8 mouse cellular contexts compared by ENCODE assay signal in the genomic region with DNA sequence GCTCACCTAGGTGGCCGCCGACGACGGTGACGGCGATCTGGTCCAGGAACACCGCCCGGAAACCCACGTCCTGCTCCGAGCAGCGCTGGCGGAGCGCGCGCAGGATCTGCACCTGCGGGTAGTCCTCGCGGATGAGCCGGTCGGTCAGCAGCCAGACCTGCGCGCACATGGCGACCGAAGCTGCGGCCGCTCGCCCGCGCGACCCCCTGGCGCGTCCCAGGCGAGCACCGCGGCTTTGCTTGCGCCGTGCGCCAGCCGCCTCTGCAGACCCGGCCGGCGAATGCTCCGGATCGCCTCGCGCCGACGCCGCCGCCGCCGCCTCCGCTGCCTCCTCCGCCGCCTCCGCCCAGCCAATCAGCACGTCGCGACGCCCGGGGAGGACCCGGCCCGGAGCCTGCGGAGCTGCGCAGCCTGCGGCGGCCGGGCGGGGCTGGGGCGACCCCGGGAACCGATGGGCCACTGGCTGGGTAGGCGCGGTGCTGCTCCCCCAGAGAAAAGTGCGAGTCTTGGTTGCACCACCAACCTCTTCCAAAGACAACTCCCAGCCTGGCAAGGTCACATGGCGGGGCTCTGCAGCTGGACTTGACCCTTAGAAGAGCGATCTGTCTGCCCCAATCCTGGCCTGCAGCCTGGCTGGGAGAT. TPM values are rescaled to one million over a fixed set of nuclear protein-coding genes. Genes with fewer than 3 reads are reported as not detected.
DNase-seq lines count a peak whose midpoint lies in the region; ATAC-seq and TF ChIP-seq lines count a peak whose summit lies in the region.

A gene (minus strand): TSS at position 338 of the 642 bp plus-strand sequence.

- peaks cover 4 to 11% of the 10 kb centered on the region in 2 experiments; a peak in 3 of 4 replicates for H3K4me1 ChIP-seq in CH12.LX (ENCODE audit: control insufficient read depth in 1 of 2, insufficient read depth in 2 of 2)
- H3K4me1 ChIP-seq in forebrain, embryonic 16.5 days (replicated peaks; ENCODE audit: control insufficient read depth, insufficient read depth, low read length): peaks cover 16% of the 10 kb centered on the region
- no peaks in the 10 kb centered on the region for H3K4me1 ChIP-seq in liver, embryonic 15.5 days (replicated peaks)
- peaks cover 35% of the 10 kb centered on the region for H3K4me1 ChIP-seq in neural tube, embryonic 13.5 days (replicated peaks)
- peaks cover 3% of the 10 kb centered on the region; the same call in 1 of the 2 replicates for H3K4me1 ChIP-seq in testis, adult 2 months (ENCODE audit: control insufficient read depth, insufficient read depth, low read length)

- no peaks in the 10 kb centered on the region for H3K79me2 ChIP-seq in CH12.LX (replicated peaks; ENCODE audit: control insufficient read depth, extremely low read depth, insufficient read depth, poor library complexity, severe bottlenecking)

- dilution Hi-C loops in CH12.LX (cut with MboI; ENCODE audit: extremely low pct_ligation_motif_present, extremely low pct_unique_long_range_greater_than_20kb, low sequenced_read_pairs): no loop called here

- no peaks in the 10 kb centered on the region for H3K36me3 ChIP-seq in CH12.LX (replicated peaks in 1 of 2; ENCODE audit: control insufficient read depth in 1 of 2, insufficient read depth in 1 of 2, low read length in 1 of 2)
- no peaks in the 10 kb centered on the region for H3K36me3 ChIP-seq in forebrain, embryonic 16.5 days (ENCODE audit: control insufficient read depth, insufficient read depth)
- H3K36me3 ChIP-seq in liver, embryonic 15.5 days (replicated peaks): no peaks in the 10 kb centered on the region
- H3K36me3 ChIP-seq in neural tube, embryonic 13.5 days: no peaks in the 10 kb centered on the region
- H3K36me3 ChIP-seq in testis, adult 2 months (ENCODE audit: control insufficient read depth, insufficient read depth, low read length): no peaks in the 10 kb centered on the region

- ATAC-seq in forebrain, embryonic 16.5 days: peak; percentile 97
- no peak for ATAC-seq in liver, embryonic 15.5 days (ENCODE audit: insufficient read depth)
- ATAC-seq in neural tube, embryonic 13.5 days (ENCODE audit: low read depth): peak; percentile 90

- peaks cover 3% of the 10 kb centered on the region for H3K9me3 ChIP-seq in CH12.LX (replicated peaks; ENCODE audit: low read length)
- H3K9me3 ChIP-seq in forebrain, embryonic 16.5 days (ENCODE audit: control insufficient read depth, low read length): no peaks in the 10 kb centered on the region
- no peaks in the 10 kb centered on the region for H3K9me3 ChIP-seq in liver, embryonic 15.5 days (replicated peaks)
- no peaks in the 10 kb centered on the region for H3K9me3 ChIP-seq in neural tube, embryonic 13.5 days

- peak within 1 kb of the TSS; percentile 34; the same call in 1 of the 2 replicates for H3K9ac ChIP-seq in CH12.LX (ENCODE audit: insufficient read depth, low read depth)
- peak within 1 kb of the TSS; percentile 80 for H3K9ac ChIP-seq in forebrain, embryonic 16.5 days (replicated peaks; ENCODE audit: low read depth, low read length)
- no peak within 1 kb of the TSS for H3K9ac ChIP-seq in liver, embryonic 15.5 days
- peak within 1 kb of the TSS; percentile 80 for H3K9ac ChIP-seq in neural tube, embryonic 13.5 days

- in situ Hi-C loops in CH12.LX (cut with MboI; ENCODE audit: low pct_ligation_motif_present, low pct_unique_long_range_greater_than_20kb, low sequenced_read_pairs): no loop called here

- TF ChIP-seq EP300 in CH12.LX (IDR thresholded peaks at IDR 0.05; ENCODE audit: low read length): no peak

- TF ChIP-seq POLR2A in CH12.LX (IDR thresholded peaks at IDR 0.05; ENCODE audit: low read depth, low read length): peak; percentile 45; the same call in 1 of the 2 replicates
- TF ChIP-seq POLR2A in testis, adult 2 months (IDR thresholded peaks at IDR 0.05; ENCODE audit: control insufficient read depth, low read depth, low read length): no peak

- peak within 1 kb of the TSS; percentile 57 for H3K4me2 ChIP-seq in CH12.LX (ENCODE audit: insufficient read depth, low read depth, poor library complexity, severe bottlenecking)
- H3K4me2 ChIP-seq in forebrain, embryonic 16.5 days (ENCODE audit: low read length): peak within 1 kb of the TSS; percentile 88
- H3K4me2 ChIP-seq in liver, embryonic 15.5 days: peak within 1 kb of the TSS; percentile 68
- peak within 1 kb of the TSS; percentile 71 for H3K4me2 ChIP-seq in neural tube, embryonic 13.5 days

- no peak for TF ChIP-seq RAD21 in CH12.LX (IDR thresholded peaks at IDR 0.05; ENCODE audit: low read depth, low read length)

- no peak for TF ChIP-seq CTCF in CH12.LX (conservative IDR thresholded peaks at IDR 0.05 in 1 of 2, IDR thresholded peaks at IDR 0.05 in 1 of 2; ENCODE audit: low read depth in 2 of 2, low read length in 2 of 2)
- no peak for TF ChIP-seq CTCF in testis, adult 2 months (IDR thresholded peaks at IDR 0.05; ENCODE audit: control insufficient read depth, insufficient read depth, insufficient replicate concordance, low read depth, low read length)

- intact Hi-C loops in heart, postnatal 10 days (cut with DNase I): no loop called here

- peaks cover 9% of the 10 kb centered on the region for H3K27me3 ChIP-seq in CH12.LX (replicated peaks)
- no peaks in the 10 kb centered on the region; the same call in 1 of the 2 replicates for H3K27me3 ChIP-seq in forebrain, embryonic 16.5 days (replicated peaks; ENCODE audit: control insufficient read depth, insufficient read depth, low read length)
- H3K27me3 ChIP-seq in liver, embryonic 15.5 days: peaks cover 51% of the 10 kb centered on the region
- H3K27me3 ChIP-seq in neural tube, embryonic 13.5 days: peaks cover 19% of the 10 kb centered on the region
- H3K27me3 ChIP-seq in testis, adult 2 months (ENCODE audit: control insufficient read depth, insufficient read depth, low read length): no peaks in the 10 kb centered on the region

- peak within 1 kb of the TSS; percentile 35 to 77 (median 59) for H3K4me3 ChIP-seq in CH12.LX (replicated peaks in 1 of 3; ENCODE audit: low read depth in 2 of 3, low read length in 2 of 3, poor library complexity in 1 of 3)
- H3K4me3 ChIP-seq in forebrain, embryonic 16.5 days (replicated peaks; ENCODE audit: low read length): peak within 1 kb of the TSS; percentile 74
- H3K4me3 ChIP-seq in liver, embryonic 15.5 days (replicated peaks): peak within 1 kb of the TSS; percentile 44
- H3K4me3 ChIP-seq in neural tube, embryonic 13.5 days: peak within 1 kb of the TSS; percentile 62
- peak within 1 kb of the TSS; percentile 66 for H3K4me3 ChIP-seq in testis, adult 2 months (ENCODE audit: control insufficient read depth, low read depth, low read length)

- DNase-seq in CH12.LX (ENCODE audit: extremely low read depth): peak; percentile 30
- DNase-seq in cerebellum, adult 11-12 months: peak; percentile 83
- DNase-seq in heart, postnatal 10 days: peak; percentile 72 to 77
- peak; percentile 50 to 81 for DNase-seq in kidney, postnatal 36 days

- no peak within 1 kb of the TSS for H3K27ac ChIP-seq in CH12.LX (ENCODE audit: insufficient read depth, low read depth)
- peak within 1 kb of the TSS; percentile 58 for H3K27ac ChIP-seq in forebrain, embryonic 16.5 days (ENCODE audit: low read length)
- H3K27ac ChIP-seq in liver, embryonic 15.5 days (replicated peaks): no peak within 1 kb of the TSS
- peak within 1 kb of the TSS; percentile 85 for H3K27ac ChIP-seq in neural tube, embryonic 13.5 days (replicated peaks)
- H3K27ac ChIP-seq in testis, adult 2 months (ENCODE audit: control insufficient read depth, insufficient read depth, low read depth, low read length): no peak within 1 kb of the TSS

- WGBS in forebrain, embryonic 16.5 days: under 1% methylated on average over 73 of the region's 77 CpGs
- under 1% methylated on average over 77 of the region's 77 CpGs for WGBS in liver, embryonic 15.5 days (ENCODE audit: insufficient replicate concordance)
- under 1% methylated on average over 74 of the region's 77 CpGs for WGBS in neural tube, embryonic 13.5 days

TF ChIP-seq in CH12.LX, 34 proteins besides CTCF, POLR2A, EP300 and RAD21 (continues in another document):
- TF ChIP-seq IRF4 (IDR thresholded peaks at IDR 0.05; ENCODE audit: low read depth, low read length) (0 out of 2 replicates have a peak, but pooled peaks have one; percentile 15), ZC3H11A (IDR thresholded peaks at IDR 0.05; ENCODE audit: low read depth, low read length) (no peak), MXI1 (IDR thresholded peaks at IDR 0.05; ENCODE audit: low read depth, low read length) (no peak), NRF1 (IDR thresholded peaks at IDR 0.05; ENCODE audit: low read depth, low read length) (peak; percentile 72), UBTF (IDR thresholded peaks at IDR 0.05; ENCODE audit: low read depth, low read length) (peak; percentile 87; the same call in 1 of the 2 replicates), ZMIZ1 (IDR thresholded peaks at IDR 0.05; ENCODE audit: low read depth, low read length) (0 out of 2 replicates have a peak, but pooled peaks have one; percentile 37), USF1 (IDR thresholded peaks at IDR 0.05; ENCODE audit: low read depth, low read length) (no peak), NELFE (IDR thresholded peaks at IDR 0.05; ENCODE audit: low read depth, low read length) (peak; percentile 48), MAFK (IDR thresholded peaks at IDR 0.05; ENCODE audit: insufficient replicate concordance, low read length) (no peak), JUN (IDR thresholded peaks at IDR 0.05; ENCODE audit: insufficient read depth, low read depth, low read length) (no peak), ETS1 (conservative IDR thresholded peaks at IDR 0.05; ENCODE audit: low read depth, low read length) (no peak), BHLHE40 (IDR thresholded peaks at IDR 0.05; ENCODE audit: low read depth, low read length) (0 out of 2 replicates have a peak, but pooled peaks have one; percentile 6), MAX (IDR thresholded peaks at IDR 0.05; ENCODE audit: low read length) (peak; percentile 55; the same call in 1 of the 2 replicates), E2F4 (IDR thresholded peaks at IDR 0.05; ENCODE audit: insufficient replicate concordance, low read depth, low read length) (no peak), PAX5 (IDR thresholded peaks at IDR 0.05; ENCODE audit: low read length) (no peak), CHD2 (IDR thresholded peaks at IDR 0.05; ENCODE audit: low read length) (no peak), SIN3A (IDR thresholded peaks at IDR 0.05; ENCODE audit: low read length) (no peak), TCF12 (IDR thresholded peaks at IDR 0.05; ENCODE audit: low read depth, low read length) (peak; percentile 17; the same call in 1 of the 2 replicates)

RNA-seq across cellular contexts. Expression of the gene that starts here (rescaled TPM):
- 0.59 and 1.2 TPM in 2 replicates for total RNA-seq in CH12.LX (2012; rRNA removed)
- total RNA-seq in CH12.LX (2014; rRNA removed): 0.34 and 0.48 TPM in 2 replicates
- 0.70 and 0.84 TPM in 2 replicates for polyA plus RNA-seq in CH12.LX (2012; ENCODE audit: insufficient read length, low read depth)
- 22.9 and 23.3 TPM in 2 replicates for polyA plus RNA-seq in forebrain, embryonic 16.5 days (2015; fragmentation: Nextera tagmentation; extraction: Ambion mirVana)
- 1 to 10 TPM; 1.3 to 1.5 TPM for total RNA-seq in heart, postnatal 10 days (2021)
- not detected in 2 replicates for polyA plus RNA-seq in liver, embryonic 15.5 days (2015; fragmentation: Nextera tagmentation; extraction: Ambion mirVana)
- 26.3 and 28.7 TPM in 2 replicates for polyA plus RNA-seq in neural tube, embryonic 13.5 days (2015; fragmentation: Nextera tagmentation; extraction: Ambion mirVana)
- 0.46 and 0.65 TPM in 2 replicates for polyA plus RNA-seq in testis, adult 2 months (2012; rRNA removed)

Comparison
In these comparisons a context has a peak if more than half of its experiments do, and no peak if none do; other contexts are left out.
1. RNA of the gene that starts here (polyA plus RNA-seq): 26.3 to 28.7 TPM in neural tube, embryonic 13.5 days and 22.9 to 23.3 TPM in forebrain, embryonic 16.5 days; 0.70 to 0.84 TPM in CH12.LX, 0.46 to 0.65 TPM in testis, adult 2 months and not detected in liver, embryonic 15.5 days; every median in the first group is over 10 times any median in the second.
2. DNase-seq: peak in every context shown above with its lines; median percentile 83 in cerebellum, adult 11-12 months; 74 in heart, postnatal 10 days; 66 in kidney, postnatal 36 days; 30 in CH12.LX.
3. H3K27ac ChIP-seq: peak in forebrain, embryonic 16.5 days (single experiment) and neural tube, embryonic 13.5 days (single experiment); none in CH12.LX (single experiment), liver, embryonic 15.5 days (single experiment) and testis, adult 2 months (single experiment).
4. Peak in every context shown above with its lines, with median percentiles within 50 percentile points of each other: H3K4me2 ChIP-seq and H3K4me3 ChIP-seq.